Mouse (Mus musculus): ENCODE measurements around the gene Wwox.

Gene Wwox

GRCm38 (mm10) chr8:115097988-115098562, 658.6 kb downstream of the Wwox start:
- no peak for DNase-seq (ENCODE audit: low read depth)

GRCm38 (mm10) chr8:115109309-115109708, 669.9 kb downstream of the Wwox start:
- DNase-seq (ENCODE audit: low read depth), result no peak

GRCm38 (mm10) chr8:115110423-115110822, 671.0 kb downstream of the Wwox start:
- DNase-seq (ENCODE audit: low read depth), result peak; percentile 56

- no peak for DNase-seq (ENCODE audit: low read depth)
These were observed 672.6 kb downstream of the Wwox start for GRCm38 (mm10) chr8:115112062-115112461.

GRCm38 (mm10) chr8:115114498-115114897, 675.0 kb downstream of the Wwox start:
- no peak for DNase-seq (ENCODE audit: low read depth)

DNA sequence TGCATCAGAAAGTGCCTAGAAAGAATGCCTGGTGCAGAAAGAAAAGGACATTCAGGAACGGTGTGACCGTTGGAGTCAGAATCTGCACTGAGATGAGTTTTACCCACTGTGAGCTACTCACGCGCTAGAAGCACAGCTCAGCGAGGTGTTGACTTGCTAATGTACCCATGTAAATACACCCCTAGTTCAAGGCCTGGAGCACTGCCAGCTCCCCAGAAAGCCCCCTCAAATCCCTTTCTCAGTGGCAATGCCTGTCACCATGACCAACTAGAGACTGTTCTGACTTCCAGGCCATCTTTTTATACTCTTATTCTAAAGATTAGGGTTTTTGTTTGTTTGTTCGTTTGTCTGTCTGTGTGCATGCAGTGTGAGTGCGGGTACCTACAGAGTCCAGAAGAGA, 686.6 kb downstream of the Wwox start:
- no peak for DNase-seq (ENCODE audit: low read depth)

DNA sequence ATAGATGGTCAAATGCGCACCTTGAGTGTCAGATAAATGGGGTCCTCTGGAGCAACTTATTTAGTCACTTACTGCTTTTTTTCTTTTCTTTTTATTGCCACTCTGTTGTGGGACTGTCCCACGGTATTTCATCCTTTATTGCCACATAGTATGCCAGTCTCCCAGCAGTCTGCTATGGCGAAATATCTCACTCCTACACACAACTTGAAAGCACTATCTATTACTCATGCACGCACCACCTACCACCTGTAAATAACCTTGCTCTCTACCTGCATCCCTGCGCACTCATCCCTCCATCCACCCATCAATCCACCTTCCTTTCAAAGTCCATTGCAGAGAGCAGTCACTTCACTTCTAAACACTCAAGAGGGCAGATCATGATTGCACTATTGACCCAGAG, 687.2 kb downstream of the Wwox start:
- DNase-seq (ENCODE audit: low read depth), result no peak

DNA sequence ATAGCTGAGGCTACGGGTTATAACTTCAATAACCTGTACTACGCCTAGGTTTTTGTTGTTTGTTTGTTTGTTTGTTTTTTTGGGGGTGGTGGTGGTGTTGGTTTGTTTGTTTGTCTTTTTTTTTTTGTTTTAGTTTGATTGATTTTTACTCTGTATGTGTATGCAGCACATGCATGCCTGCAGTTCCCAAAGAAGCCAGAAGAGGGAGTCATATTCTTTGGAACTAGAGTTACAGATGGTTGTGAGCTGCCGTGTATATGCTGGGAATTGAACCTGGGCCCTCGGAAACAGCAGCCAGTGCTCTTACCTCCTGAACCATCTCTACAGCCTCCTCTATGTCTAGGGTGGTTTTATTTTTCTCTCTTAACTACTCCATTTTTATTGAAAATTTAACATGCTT, 689.9 kb downstream of the Wwox start:
- DNase-seq (ENCODE audit: low read depth), result peak; percentile 42

DNA sequence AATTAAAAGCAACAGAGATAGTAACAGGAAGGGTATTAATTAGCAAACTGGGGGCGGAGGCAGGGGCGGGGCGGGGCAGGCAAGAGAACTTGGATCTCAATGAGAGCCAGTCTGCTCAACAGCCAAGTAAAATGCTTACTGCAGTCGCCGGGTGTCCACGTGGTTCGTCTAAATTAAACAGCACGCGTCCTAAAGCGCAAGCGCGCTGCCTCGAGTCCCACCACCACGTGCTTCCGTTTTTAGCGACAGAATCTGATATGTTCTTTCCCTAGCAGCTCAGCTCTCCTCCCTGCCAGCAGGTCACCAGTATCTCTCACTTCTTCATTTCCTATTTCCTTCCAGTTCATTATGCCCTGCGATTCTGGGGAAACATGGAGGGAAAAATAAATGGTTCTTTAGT, 693.7 kb downstream of the Wwox start:
- no peak for DNase-seq (ENCODE audit: low read depth)

- DNase-seq (ENCODE audit: low read depth), result no peak
These were observed 694.3 kb downstream of the Wwox start for GRCm38 (mm10) chr8:115133711-115134218.

- DNase-seq (ENCODE audit: low read depth), result no peak
These were observed 697.4 kb downstream of the Wwox start for GRCm38 (mm10) chr8:115136888-115137287.

- DNase-seq (ENCODE audit: low read depth), result no peak
These were observed 702.2 kb downstream of the Wwox start for GRCm38 (mm10) chr8:115141614-115142013.

DNA sequence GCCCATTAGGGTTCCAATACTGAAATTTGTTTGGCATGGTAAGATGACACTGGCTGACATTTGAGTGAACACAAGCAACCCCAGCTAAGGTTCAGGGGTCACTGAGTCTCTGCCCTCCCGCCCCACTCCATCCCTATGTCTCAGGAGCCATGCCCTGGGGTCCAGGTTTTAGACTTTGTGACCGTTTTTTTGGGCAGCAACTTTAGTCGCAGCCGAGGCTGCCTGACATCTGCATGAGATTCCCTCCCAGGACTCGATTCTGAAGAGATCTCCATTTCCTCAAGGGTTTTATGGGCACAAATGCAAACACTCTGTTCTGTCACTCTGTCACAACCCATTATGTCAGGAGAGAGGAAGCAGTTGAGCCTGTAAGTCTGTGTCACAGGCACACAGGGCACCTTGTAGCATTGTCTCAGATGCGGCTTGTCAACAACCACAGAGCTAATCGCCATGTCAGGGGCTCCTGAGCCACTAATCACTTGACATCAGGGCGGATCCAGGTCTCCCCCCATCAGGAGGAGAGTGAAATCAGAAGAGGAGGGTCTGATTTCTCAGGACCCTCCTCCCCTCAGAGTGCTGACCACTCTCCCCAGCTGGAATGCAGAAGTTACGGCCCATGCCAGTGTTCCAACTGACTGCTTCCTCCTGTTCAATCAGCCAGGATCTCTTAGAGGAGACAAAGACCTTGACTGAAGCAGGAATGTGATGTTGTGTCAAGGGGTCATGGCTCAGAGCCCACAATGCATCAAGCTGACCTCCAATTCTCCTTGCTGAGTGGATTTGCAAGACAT, 704.3 kb downstream of the Wwox start:
- no peak for DNase-seq (ENCODE audit: low read depth)

- no peak for DNase-seq (ENCODE audit: low read depth)
These were observed 707.6 kb downstream of the Wwox start for GRCm38 (mm10) chr8:115147006-115147405.

GRCm38 (mm10) chr8:115150446-115151109, 711.1 kb downstream of the Wwox start:
- DNase-seq (ENCODE audit: low read depth), result no peak

DNA sequence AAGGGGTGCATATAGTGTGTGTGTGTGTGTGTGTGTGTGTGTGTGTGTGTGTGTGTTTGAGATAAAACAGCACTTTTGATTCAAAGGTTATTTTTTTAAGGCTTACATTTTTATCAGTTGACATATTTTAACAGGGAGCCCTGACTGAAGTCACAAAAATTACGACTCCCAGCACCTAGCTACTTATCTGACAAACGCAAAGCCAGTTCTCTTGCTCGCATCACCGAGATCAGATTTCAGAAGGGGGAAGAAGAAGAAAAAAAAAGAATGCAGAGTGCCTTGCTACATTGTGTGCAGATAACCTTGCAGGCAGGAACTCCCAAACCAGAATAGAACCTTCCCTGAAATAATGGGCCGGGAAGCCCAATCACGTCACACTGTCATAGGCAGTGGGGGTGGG, 712.0 kb downstream of the Wwox start:
- DNase-seq (ENCODE audit: low read depth), result no peak

DNA sequence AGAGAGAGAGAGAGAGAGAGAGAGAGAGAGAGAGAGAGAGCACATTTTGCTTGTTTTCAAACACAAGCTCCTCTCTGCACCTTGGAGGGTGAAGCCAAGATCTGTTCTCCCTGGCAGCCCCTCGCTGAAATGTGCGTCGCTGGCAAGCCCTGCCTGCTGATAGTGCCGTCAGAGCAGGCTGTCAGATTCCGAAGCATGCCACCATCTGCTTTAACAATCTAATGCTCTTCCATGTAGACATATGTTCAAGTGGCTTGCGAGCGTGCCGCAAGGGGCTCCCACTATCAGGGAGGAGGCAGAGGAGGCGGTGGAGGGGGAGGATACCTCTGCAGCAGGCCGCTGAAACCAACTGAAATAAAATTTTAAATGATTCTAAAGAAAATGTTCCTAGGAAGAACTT, 714.6 kb downstream of the Wwox start:
- DNase-seq (ENCODE audit: low read depth), result no peak

DNA sequence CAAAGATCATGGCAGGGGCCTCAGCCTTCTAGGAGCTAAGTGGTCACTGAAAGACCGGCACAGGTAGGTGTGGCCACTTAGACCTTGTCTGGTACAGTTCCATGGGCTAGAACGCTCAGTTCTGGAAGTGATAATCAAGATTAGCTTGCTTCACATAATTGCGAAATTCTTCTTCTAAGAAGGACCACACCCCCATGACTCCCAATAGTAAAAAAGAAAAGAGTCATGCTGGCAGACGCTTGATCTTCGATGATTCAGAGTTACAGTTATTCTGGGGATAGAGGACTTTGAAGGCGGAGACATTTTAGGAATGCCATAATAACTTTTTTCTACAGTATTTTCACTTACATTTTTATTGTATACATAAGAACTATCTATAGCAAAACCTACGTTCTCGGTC, 716.7 kb downstream of the Wwox start:
- DNase-seq (ENCODE audit: low read depth), result no peak

DNA sequence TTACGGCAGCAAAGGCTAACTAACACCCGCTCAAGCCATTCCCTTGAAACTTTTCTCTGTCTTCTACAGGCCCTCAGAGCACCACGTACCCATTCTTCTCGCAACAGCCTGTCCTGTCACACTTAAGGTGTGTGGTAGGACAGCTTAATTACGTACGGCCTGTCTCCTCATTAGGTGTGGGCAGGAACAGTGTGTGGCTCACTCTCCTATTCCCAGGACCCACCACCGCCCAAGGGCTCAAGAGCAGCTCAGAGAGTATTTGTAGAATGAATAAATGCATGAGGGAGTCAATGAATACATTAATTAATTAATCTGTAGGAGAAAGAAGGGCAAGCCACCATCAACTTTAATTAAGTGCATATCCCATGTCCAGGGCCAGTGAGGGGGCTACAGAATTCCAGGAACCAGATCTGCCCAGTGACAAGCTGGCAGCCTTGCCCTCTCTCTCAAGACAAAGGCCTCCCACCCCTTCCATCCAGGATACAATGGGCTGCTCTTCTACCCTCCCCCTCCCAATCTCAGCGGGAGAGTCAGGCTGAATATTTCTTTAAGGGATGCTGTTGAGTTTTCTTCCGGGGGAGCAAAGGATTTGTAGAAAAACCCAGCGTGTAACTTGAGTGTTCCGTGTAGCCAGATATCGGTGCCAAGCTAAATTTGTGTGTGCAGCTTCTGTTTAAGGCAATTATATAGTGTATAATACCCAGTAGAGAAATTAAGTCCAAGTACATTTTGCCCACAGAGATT, 718.7 kb downstream of the Wwox start:
- DNase-seq (ENCODE audit: low read depth), result no peak

- DNase-seq (ENCODE audit: low read depth), result no peak
These were observed 719.3 kb downstream of the Wwox start for GRCm38 (mm10) chr8:115158721-115159111.

GRCm38 (mm10) chr8:115159208-115159607, 719.8 kb downstream of the Wwox start:
- peak; percentile 39 for DNase-seq (ENCODE audit: low read depth)

DNA sequence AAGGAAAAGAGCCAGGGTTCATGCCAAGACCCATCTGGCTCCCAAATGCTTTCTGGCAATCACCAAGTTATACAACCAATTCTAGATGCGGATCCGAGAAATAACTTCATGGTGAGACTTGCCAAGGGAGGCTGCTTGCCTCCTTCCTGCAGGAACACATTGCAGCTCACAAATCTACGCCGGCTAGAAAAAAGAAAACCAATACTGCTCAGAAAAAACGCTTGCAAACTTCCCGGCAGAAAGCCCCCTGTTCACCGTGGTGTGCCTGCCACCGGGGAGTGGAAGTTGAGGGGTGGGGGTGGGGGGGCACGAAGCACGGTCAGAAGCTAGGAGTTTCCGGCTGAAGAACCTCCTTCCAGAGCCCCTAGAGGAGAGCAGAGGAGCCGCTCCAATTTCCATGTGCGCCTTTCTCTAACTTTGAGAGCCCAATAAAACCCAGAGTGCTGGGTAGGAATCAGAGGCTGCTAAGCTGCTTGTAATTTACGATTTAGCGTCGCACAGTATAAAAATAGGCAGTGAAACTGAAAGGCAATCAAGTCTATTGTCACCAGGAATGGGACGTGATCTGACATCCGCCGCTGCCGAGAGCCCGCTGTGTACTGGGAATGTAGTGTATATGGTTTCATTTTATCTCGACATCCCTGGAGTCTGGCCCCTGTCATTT, 720.4 kb downstream of the Wwox start:
- DNase-seq (ENCODE audit: low read depth), result peak; percentile 73

All from naive thymus-derived CD4-positive, alpha-beta T cell, adult 2 months (primary cell).